Mouse (Mus musculus) limb, embryonic 14.5 days (tissue): ENCODE measurements around the gene Slc7a6os. TPM values are rescaled to one million over a fixed set of nuclear protein-coding genes. Genes with fewer than 3 reads are reported as not detected.

ENCODE experiments used
- ATAC-seq: fragments of 200-750 bp; cut with Nextera tagmentation; 2 replicates; pipeline ENCODE4 v1.8.0; 2017; ENCODE audit warnings: low read depth, moderate number of reproducible peaks, moderate TSS enrichment; ENCODE audit not compliant: low FRiP score
- DNase-seq: peaks from one replicate; pipeline ENCODE4 v3.0.0-alpha.2; 2015; ENCODE audit warnings: low spot score
- H3K27ac ChIP-seq: fragments of 300-500 bp; sonication (generic); replicated peaks from 2 replicates; pipeline ENCODE4 v1.5.1; 2014; ENCODE audit warnings: low read depth, mild to moderate bottlenecking, low read length, moderate library complexity, mixed read lengths
- H3K27me3 ChIP-seq: fragments of 300-500 bp; sonication (generic); 2 replicates; pipeline ENCODE4 v1.6.1; 2014; ENCODE audit warnings: low read length, mixed read lengths; ENCODE audit not compliant: control insufficient read depth, insufficient read depth
- H3K36me3 ChIP-seq: fragments of 300-500 bp; sonication (generic); 2 replicates; pipeline ENCODE4 v1.6.1; 2014; ENCODE audit warnings: mild to moderate bottlenecking, low read length, moderate library complexity, mixed read lengths; ENCODE audit not compliant: control insufficient read depth, insufficient read depth
- H3K4me1 ChIP-seq: fragments of 300-500 bp; sonication (generic); 2 replicates; pipeline ENCODE4 v1.6.1; 2014; ENCODE audit warnings: antibody characterized with exemption, low read length, mixed read lengths; ENCODE audit not compliant: control insufficient read depth, insufficient read depth
- H3K4me2 ChIP-seq: fragments of 300-500 bp; sonication (generic); replicated peaks from 2 replicates; pipeline ENCODE4 v1.6.1; 2014; ENCODE audit warnings: low read depth, mild to moderate bottlenecking, low read length, moderate library complexity; ENCODE audit not compliant: severe bottlenecking
- H3K4me3 ChIP-seq: fragments of 300-500 bp; sonication (generic); replicated peaks from 2 replicates; pipeline ENCODE4 v1.5.1; 2014; ENCODE audit warnings: low read length
- H3K9ac ChIP-seq: fragments of 300-500 bp; sonication (generic); 2 replicates; pipeline ENCODE4 v1.6.1; 2014; ENCODE audit warnings: mild to moderate bottlenecking, low read depth, low read length, moderate library complexity; ENCODE audit not compliant: severe bottlenecking
- H3K9me3 ChIP-seq: fragments of 300-500 bp; sonication (generic); 2 replicates; pipeline ENCODE4 v1.6.1; 2016; ENCODE audit warnings: low read length; ENCODE audit not compliant: control insufficient read depth
- POLR2A ChIP-seq: fragments of 200-500 bp; IDR thresholded peaks from 2 replicates; pipeline ENCODE4 v1.8.0; 2012; ENCODE audit warnings: inconsistent platforms, mild to moderate bottlenecking, moderate library complexity, borderline replicate concordance; ENCODE audit not compliant: insufficient read depth, insufficient read length; ENCODE audit errors: extremely low read depth
- WGBS: fragments of 180-500 bp; shearing (Covaris S2); extraction: QIAGEN DNeasy Blood & Tissue Kit; methylation state at CpG from one replicate; pipeline ENCODE4 v1.1.7; 2014; 5-methylcytosine and 5-hydroxymethylcytosine counted together
- polyA plus RNA-seq, 2 experiments: library from polyadenylated mRNA; depleted of rRNA in 1 of 2; stranded (reverse) in 1 of 2; unstranded in 1 of 2; fragments of >200 nt; fragmentation: Nextera tagmentation in 1 of 2; extraction: Ambion mirVana in 1 of 2; gene quantifications; 2 replicates each; pipeline versions ENCODE4 v1.2.1 to v1.2.3; 2012 to 2014

The Slc7a6os gene
- polyA plus RNA-seq (2012; rRNA removed) (52.4 and 58.3 TPM in 2 replicates), polyA plus RNA-seq (2014; fragmentation: Nextera tagmentation; extraction: Ambion mirVana) (32.5 and 36.1 TPM in 2 replicates)

- Histone ChIP-seq H3K4me1 (peaks cover 6% of the 10 kb centered on the region; the same call in 1 of the 2 replicates), H3K4me2 (peak within 1 kb of the TSS; percentile 58), H3K9me3 (no peaks in the 10 kb centered on the region), H3K36me3 (peaks cover 43% of the 10 kb centered on the region), H3K4me3 (peak within 1 kb of the TSS; percentile 84), H3K27ac (peak within 1 kb of the TSS; percentile 93), H3K27me3 (no peaks in the 10 kb centered on the region), H3K9ac (peak within 1 kb of the TSS; percentile 92)
- under 1% methylated on average over 51 of the region's 52 CpGs for WGBS
- TF ChIP-seq POLR2A, result peak; percentile 96
- ATAC-seq (peak; percentile 98), DNase-seq (peak; percentile 96)
These were observed at the start of gene Slc7a6os, which contains the start of gene Prmt7 for GRCm38 (mm10) chr8:106210821-106211345. Slc7a6os (minus strand) TSS chr8:106210935. Prmt7 (plus strand) TSS chr8:106210936.

- no peak overlapping the region for H3K9ac ChIP-seq
- no peak overlapping the region for H3K4me3 ChIP-seq
- H3K27ac ChIP-seq, result no peak overlapping the region
- no peak for TF ChIP-seq POLR2A
- no peaks in the 10 kb centered on the region for H3K4me1 ChIP-seq
- DNase-seq (no peak), ATAC-seq (no peak)
- no peaks in the 10 kb centered on the region for H3K27me3 ChIP-seq
- no peak overlapping the region for H3K4me2 ChIP-seq
- WGBS, result 94% methylated on average over 10 of the region's 10 CpGs
- H3K36me3 ChIP-seq, result peaks cover 3% of the 10 kb centered on the region; the same call in 1 of the 2 replicates
- H3K9me3 ChIP-seq, result no peaks in the 10 kb centered on the region
These were observed 49.0 kb upstream of the Slc7a6os start for GRCm38 (mm10) chr8:106259579-106260255.

- DNase-seq (no peak), ATAC-seq (no peak)
- H3K27ac ChIP-seq, result no peak overlapping the region
- WGBS, result 22% methylated on average over 1 of the region's 1 CpGs
- H3K36me3 ChIP-seq, result peaks cover 10% of the 10 kb centered on the region
- TF ChIP-seq POLR2A, result no peak
- no peak overlapping the region for H3K4me3 ChIP-seq
- no peaks in the 10 kb centered on the region for H3K27me3 ChIP-seq
- H3K9me3 ChIP-seq, result no peaks in the 10 kb centered on the region
- no peak overlapping the region for H3K4me2 ChIP-seq
- H3K9ac ChIP-seq, result no peak overlapping the region
- no peaks in the 10 kb centered on the region for H3K4me1 ChIP-seq
These were observed 47.4 kb upstream of the Slc7a6os start for GRCm38 (mm10) chr8:106258169-106258568.

- H3K9me3 ChIP-seq, result no peaks in the 10 kb centered on the region
- H3K4me3 ChIP-seq, result no peak overlapping the region
- no peak overlapping the region for H3K9ac ChIP-seq
- H3K27me3 ChIP-seq, result no peaks in the 10 kb centered on the region
- DNase-seq (no peak), ATAC-seq (no peak)
- H3K36me3 ChIP-seq, result peaks cover 80% of the 10 kb centered on the region
- no peak for TF ChIP-seq POLR2A
- no peak overlapping the region for H3K4me2 ChIP-seq
- 78% methylated on average over 4 of the region's 4 CpGs for WGBS
- no peak overlapping the region for H3K27ac ChIP-seq
- H3K4me1 ChIP-seq, result no peaks in the 10 kb centered on the region
These were observed 39.5 kb upstream of the Slc7a6os start for GRCm38 (mm10) chr8:106250186-106250585.

- Histone ChIP-seq H3K4me1 (no peaks in the 10 kb centered on the region), H3K27me3 (no peaks in the 10 kb centered on the region), H3K4me2 (no peak overlapping the region), H3K9me3 (no peaks in the 10 kb centered on the region), H3K9ac (no peak overlapping the region), H3K27ac (no peak overlapping the region), H3K36me3 (peaks cover 77% of the 10 kb centered on the region), H3K4me3 (no peak overlapping the region)
- DNase-seq (no peak), ATAC-seq (no peak)
- no peak for TF ChIP-seq POLR2A
- WGBS, result 78% methylated on average over 5 of the region's 5 CpGs
These were observed 26.4 kb upstream of the Slc7a6os start for GRCm38 (mm10) chr8:106237106-106237505.
